Mouse (Mus musculus) embryonic stem cell, embryonic (primary cell): Measurements from ENCODE around the gene Gm9844.

Experiments used
- CTCF ChIA-PET, 4 experiments: fragments of 300-600 bp in 2 of 4; fragments of 350-600 bp in 2 of 4; sonication (Branson Sonifier 250); formaldehyde crosslinking; loops; one replicate each; lab custom pipeline; 2022; ENCODE audit warnings: inconsistent platforms in 2 of 4; lab: Charles Lee
- POLR2A ChIA-PET, 4 experiments: fragments of 300-600 bp in 2 of 4; fragments of 350-600 bp in 2 of 4; sonication (Branson Sonifier 250); formaldehyde crosslinking; loops; one replicate each; lab custom pipeline; 2022; ENCODE audit warnings: antibody characterized with exemption in 4 of 4, inconsistent platforms in 1 of 4; lab: Charles Lee

Gene Gm9844

DNA sequence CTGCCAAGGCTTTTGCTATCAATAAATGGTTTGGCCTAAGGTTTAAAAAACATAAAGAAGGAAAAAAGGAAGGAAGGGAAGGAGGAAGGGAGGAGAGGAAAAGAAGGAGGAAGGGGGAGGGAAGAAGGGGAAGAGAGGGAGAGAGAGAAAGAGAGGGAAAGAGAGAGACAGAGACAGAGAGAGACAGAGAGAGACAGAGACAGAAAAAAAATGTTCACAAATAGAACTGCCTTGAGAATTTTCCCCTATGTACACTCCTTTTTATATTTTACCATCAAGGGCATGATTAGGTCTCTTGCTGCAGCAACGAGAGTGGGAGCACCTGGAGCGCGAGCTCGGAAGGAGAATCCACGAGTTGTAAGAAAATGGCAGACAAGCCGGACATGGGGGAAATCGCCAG is at the start of gene Gm9844:
Gene Gm9844, plus strand, starts transcription at position 301 of the 400 bp plus-strand sequence.
- ChIA-PET CTCF (no interaction called here), POLR2A (no interaction called here)

DNA sequence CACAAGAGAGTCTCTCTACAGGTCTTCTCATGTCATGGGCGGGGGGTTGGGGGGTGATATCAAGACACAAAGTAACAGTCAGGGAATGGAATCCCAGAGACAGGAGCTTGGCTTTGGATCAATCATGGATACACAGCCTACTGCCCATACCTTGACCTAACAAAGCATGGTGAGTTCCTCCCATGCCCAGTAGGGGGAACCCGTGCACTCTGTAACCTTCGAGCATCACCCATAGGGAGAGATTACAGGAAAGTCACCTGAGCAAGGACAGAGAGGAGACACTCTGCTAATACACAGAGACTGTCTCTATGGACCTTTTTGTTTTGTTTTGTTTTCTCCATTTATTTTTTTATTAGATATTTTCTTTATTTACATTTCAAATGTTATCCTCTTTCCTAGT is 44.5 kb upstream of the Gm9844 start:
- POLR2A ChIA-PET, result interaction anchor here (0.5 to 2.7 kb wide), 31 partner anchors 8 to 1984 kb away, joined by 3 to 17 read pairs (median 4); partner anchors contain the start of genes Rps19 (in 2 of the 4) and Rabac1 (in 1 of the 4)
- CTCF ChIA-PET, result interaction anchor here (0.5 to 4.2 kb wide), 57 partner anchors 8 to 1959 kb away, joined by 3 to 30 read pairs (median 4); partner anchors contain the start of genes Rabac1 (in 3 of the 4), BC049730 (in 1 of the 4) and Rps19 (in 1 of the 4)

DNA sequence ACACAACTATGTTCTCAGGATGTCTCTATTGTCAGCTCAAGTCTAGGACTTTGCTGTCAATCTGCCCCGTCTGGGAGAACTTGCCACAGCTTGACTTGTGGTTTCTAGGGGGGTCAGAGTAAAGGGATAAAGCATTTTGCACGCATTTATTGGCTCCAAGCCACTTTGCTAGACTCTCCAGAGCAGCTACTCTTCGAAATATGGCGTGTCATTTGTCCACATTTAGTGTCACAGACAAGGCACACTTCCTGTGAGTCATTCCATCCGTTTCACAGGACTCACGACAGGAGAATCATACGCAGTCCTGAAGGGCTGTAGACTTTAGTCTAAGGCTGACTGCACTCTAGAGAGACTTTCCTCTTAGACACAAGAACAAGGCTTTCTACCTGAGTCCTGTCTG is 37.6 kb upstream of the Gm9844 start:
- ChIA-PET POLR2A (interaction anchor here in 1 of 4 experiments (1.6 kb wide), 1 partner anchor 66 kb away, joined by 3 read pairs; no protein-coding TSS in a partner anchor), CTCF (no interaction called here)

DNA sequence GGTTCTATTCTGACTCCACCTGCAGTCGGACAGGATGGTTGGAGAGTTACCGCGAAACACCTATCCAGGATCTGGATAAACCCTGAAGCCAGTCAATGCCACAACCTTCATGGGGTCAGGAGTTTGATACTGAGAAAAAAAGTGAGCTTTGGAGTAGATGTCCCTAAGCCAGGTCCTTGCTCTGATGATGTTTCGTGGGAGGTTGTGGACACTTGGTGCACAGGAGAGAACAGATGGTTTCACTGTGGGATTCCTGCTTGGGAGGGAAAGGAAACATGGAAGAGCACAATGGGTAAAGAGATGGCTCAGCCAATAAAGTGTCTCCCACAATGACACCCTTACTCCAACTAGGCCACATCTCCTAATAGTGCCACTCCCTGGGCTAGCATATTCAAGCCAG is 34.8 kb upstream of the Gm9844 start:
- POLR2A ChIA-PET, result interaction anchor here in 1 of 4 experiments (0.6 kb wide), 1 partner anchor 13 kb away, joined by 3 read pairs; no protein-coding TSS in a partner anchor
- CTCF ChIA-PET, result interaction anchor here in 1 of 4 experiments (1.5 kb wide), 1 partner anchor 10 kb away, joined by 4 read pairs; no protein-coding TSS in a partner anchor

DNA sequence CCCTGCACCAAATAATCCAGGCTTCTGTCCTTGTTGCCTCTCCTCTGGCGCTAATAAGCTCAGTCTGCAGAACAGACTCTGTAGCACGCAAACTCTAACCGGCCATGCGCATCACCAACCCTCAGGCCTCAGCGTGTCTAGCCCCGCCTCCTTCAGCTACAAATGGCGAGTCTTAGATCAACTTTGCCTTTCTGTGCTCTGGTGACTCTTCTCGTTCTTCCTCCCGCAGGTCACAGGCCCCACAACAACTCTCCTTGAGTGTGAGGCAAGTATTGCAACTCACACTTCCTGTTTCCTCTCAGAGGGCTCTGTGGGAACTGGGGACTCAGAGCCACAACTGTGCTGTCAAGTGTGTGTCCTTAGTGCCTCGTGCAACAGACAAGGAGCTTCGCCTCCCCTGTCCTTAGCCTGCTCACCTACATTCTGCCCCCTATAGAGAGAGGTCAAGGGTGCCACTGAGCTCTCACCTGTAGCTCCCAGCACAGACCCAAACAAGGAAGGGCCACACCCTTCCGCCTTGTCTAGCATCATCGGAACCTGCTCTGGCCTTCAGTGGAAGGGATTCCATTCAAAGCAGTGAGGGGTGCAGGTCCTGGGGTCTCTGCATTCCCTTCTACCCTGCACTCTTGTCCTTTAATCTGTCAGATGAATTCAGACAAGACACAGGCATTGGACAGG is 23.1 kb upstream of the Gm9844 start:
- CTCF ChIA-PET, result interaction anchor here in 1 of 4 experiments (0.7 kb wide), 1 partner anchor 738 kb away, joined by 3 read pairs; no protein-coding TSS in a partner anchor
- POLR2A ChIA-PET, result interaction anchor here in 3 of 4 experiments (0.5 to 2.5 kb wide), 5 partner anchors 14 to 738 kb away, joined by 3 to 24 read pairs (median 8); partner anchors contain the start of genes Dmrtc2 (in 1 of the 3) and Lypd4 (in 1 of the 3)

DNA sequence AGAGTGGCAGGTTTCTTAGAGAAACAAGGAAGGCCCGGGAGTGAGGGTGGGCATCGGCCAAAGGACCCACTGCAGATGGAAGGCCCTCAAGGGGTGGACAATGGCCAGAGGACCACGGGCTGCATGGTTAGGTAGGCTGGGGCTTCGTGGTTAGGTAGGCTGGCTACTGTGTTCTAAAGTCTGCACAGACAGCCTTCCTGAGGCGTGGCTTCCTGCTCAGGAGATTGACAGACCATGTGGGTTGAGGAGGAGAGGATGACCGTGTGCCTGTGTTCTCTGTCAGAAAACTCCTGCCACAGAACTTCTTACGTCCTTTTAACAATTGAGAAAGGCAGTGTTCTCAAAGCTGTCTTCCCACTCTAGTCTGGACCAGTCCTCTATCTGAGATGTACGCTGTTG is 22.6 kb upstream of the Gm9844 start:
- ChIA-PET CTCF (no interaction called here), POLR2A (interaction anchor here in 3 of 4 experiments (0.5 to 2.5 kb wide), 9 partner anchors 14 to 738 kb away, joined by 3 to 24 read pairs (median 3); partner anchors contain the start of genes Dmrtc2 (in 1 of the 3) and Lypd4 (in 1 of the 3))

DNA sequence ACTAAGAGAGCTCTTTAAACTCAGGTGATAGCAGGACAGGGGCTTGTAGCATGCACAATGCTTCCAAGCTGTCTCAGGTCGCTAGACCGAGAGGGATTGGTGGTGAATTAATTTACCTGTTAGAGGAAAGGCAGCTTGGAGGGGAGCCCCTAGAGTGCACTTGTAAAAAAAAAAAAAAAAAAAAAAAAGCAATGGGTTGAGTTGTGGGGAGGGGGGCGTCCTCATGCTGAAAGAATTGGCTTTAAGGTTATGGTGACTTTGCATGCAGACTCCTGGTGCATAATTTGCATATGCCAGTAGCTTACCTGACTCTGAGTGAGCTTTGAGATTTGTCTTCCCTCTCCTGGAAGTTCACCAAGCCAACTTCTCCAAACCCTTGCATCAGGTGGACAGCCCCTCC is 21.7 kb upstream of the Gm9844 start:
- ChIA-PET CTCF (interaction anchor here in 2 of 4 experiments (0.6 to 1.2 kb wide), 7 partner anchors 12 to 239 kb away, joined by 3 to 6 read pairs (median 4); partner anchors contain the start of gene Rabac1 (in 1 of the 2)), POLR2A (interaction anchor here in 3 of 4 experiments (0.6 to 2.5 kb wide), 66 partner anchors 10 to 1041 kb away, joined by 3 to 24 read pairs (median 4); partner anchors contain the start of genes Dmrtc2 (in 3 of the 3), Lypd4 (in 3 of the 3), Rabac1 (in 2 of the 3) and Rps19 (in 2 of the 3))

DNA sequence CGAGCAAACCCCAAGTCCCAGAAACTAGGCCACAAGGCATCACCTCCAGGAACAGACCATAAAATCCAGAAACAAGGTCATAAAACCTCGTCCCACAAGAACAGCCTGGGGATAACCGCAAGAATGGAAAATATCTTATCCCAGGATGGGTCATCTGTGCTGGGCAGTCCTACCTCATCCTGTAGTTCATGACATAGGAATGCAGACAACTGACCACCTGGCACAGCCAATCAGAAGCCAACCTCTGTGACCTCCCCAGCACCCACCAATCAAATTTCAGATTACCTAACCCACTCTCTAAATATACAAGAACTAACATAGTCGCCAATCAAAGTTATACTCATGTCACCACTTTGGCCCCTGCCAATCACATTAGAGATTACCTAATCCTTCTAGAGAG is 21.0 kb upstream of the Gm9844 start:
- CTCF ChIA-PET, result interaction anchor here in 2 of 4 experiments (0.7 to 1.2 kb wide), 4 partner anchors 13 to 179 kb away, joined by 3 to 4 read pairs (median 4); partner anchors contain the start of gene Rabac1 (in 1 of the 2)
- POLR2A ChIA-PET, result interaction anchor here in 3 of 4 experiments (0.6 to 2.5 kb wide), 45 partner anchors 9 to 1040 kb away, joined by 3 to 24 read pairs (median 4); partner anchors contain the start of genes Dmrtc2 (in 3 of the 3), Lypd4 (in 3 of the 3), Rabac1 (in 1 of the 3) and Rps19 (in 1 of the 3)

DNA sequence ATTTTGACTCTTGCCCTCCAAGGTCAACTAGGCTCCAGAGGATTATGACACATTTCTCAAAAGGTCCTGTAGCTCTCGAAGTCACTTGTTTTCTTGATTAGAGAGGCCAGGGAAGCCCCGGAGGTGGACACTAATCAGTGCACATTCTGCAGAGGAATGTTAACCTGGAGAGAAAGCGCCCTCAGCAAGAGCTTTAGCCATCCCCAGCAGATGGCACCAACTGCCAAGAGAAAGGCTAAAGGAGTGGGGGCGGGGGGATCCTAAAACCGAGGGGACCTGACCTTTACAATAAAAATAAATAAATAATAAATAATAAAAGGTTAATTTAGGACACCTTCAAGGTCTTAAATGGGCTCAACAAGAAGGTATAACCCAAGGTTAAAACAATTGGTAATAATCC is 17.9 kb upstream of the Gm9844 start:
- ChIA-PET POLR2A (interaction anchor here in 2 of 4 experiments (0.6 to 2.2 kb wide), 4 partner anchors 38 to 418 kb away, joined by 3 to 11 read pairs (median 3); no protein-coding TSS in a partner anchor), CTCF (interaction anchor here in 3 of 4 experiments (0.6 to 2.0 kb wide), 5 partner anchors 40 to 572 kb away, joined by 3 to 7 read pairs (median 3); partner anchors contain the start of gene Rps19 (in 1 of the 3))

DNA sequence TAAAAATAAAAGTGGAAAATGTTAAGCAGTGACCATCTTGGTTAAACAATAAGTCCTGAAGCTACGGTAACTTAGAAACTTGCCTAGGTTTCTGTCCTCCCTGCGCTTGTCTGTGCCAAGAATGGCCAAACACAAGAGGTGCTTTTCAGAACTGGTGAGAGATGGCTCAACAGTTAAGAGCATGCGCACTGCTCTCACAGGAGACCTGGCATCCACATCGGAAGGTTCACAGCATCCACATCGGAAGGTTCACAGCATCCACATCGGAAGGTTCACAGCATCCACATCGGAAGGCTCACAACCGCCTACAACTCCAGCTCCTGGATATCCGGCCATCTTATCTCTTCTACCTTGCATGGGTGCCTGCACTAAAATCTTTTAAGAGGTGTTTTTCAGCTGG is 16.8 kb upstream of the Gm9844 start:
- POLR2A ChIA-PET, result interaction anchor here in 3 of 4 experiments (0.6 to 3.9 kb wide), 10 partner anchors 9 to 128 kb away, joined by 3 to 56 read pairs (median 6); partner anchors contain the start of genes Rps19 (in 2 of the 3) and Rabac1 (in 1 of the 3)
- CTCF ChIA-PET, result interaction anchor here in 3 of 4 experiments (0.5 to 2.4 kb wide), 11 partner anchors 9 to 249 kb away, joined by 3 to 14 read pairs (median 4); partner anchors contain the start of gene Rabac1 (in 1 of the 3)

DNA sequence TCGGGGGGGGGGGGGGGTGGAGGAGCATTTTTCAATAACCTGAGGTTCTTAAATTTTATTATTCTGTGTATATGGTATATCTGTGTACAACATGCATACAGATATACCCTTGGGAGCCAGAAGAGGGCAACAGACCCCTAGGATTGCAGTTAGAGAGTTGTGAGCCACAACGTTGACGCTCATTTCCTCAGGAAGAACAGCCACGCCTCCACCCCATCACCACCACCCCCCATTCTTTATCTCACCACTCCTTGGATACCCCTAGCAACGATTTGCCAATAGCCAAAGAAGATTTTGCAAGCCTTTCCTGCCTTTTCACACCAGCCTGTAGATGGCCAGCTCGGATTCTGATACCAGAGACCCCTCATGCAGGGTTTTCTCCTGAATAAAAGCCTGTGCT is 16.3 kb upstream of the Gm9844 start:
- CTCF ChIA-PET, result interaction anchor here (0.5 to 2.4 kb wide), 20 partner anchors 8 to 248 kb away, joined by 3 to 14 read pairs (median 4); partner anchors contain the start of genes Rabac1 (in 2 of the 4), Lypd4 (in 1 of the 4) and Rps19 (in 1 of the 4)
- POLR2A ChIA-PET, result interaction anchor here in 3 of 4 experiments (0.6 to 3.9 kb wide), 15 partner anchors 8 to 127 kb away, joined by 3 to 56 read pairs (median 5); partner anchors contain the start of genes Rabac1 (in 2 of the 3), Rps19 (in 2 of the 3), Dmrtc2 (in 1 of the 3) and Lypd4 (in 1 of the 3)

DNA sequence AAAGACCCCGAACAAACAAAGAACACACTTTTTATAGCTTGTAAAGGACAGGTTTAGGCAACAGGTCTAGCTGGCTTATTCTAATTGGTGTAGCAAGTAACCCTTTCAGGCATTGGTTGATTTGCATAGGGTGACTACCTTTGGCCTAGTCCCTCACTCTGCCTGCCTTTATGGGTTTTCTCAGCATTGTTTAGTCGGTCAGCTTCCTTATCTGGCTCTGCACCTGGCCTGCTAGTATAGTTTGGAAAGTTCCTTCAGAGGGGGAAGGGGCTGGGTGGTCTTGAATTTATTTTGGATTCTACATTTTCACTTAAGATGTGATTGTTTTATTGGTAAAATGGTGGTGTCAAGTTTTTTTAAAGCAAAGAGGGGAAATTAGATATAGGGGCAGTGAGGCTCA is 15.4 kb upstream of the Gm9844 start:
- ChIA-PET POLR2A (interaction anchor here (0.5 to 3.9 kb wide), 14 partner anchors 10 to 552 kb away, joined by 3 to 56 read pairs (median 6); partner anchors contain the start of genes Rps19 (in 2 of the 4), Dmrtc2 (in 1 of the 4), Lypd4 (in 1 of the 4) and Rabac1 (in 1 of the 4)), CTCF (interaction anchor here in 3 of 4 experiments (0.6 to 2.4 kb wide), 12 partner anchors 29 to 248 kb away, joined by 3 to 14 read pairs (median 4); partner anchors contain the start of genes Rabac1 (in 2 of the 3) and Rps19 (in 1 of the 3))

DNA sequence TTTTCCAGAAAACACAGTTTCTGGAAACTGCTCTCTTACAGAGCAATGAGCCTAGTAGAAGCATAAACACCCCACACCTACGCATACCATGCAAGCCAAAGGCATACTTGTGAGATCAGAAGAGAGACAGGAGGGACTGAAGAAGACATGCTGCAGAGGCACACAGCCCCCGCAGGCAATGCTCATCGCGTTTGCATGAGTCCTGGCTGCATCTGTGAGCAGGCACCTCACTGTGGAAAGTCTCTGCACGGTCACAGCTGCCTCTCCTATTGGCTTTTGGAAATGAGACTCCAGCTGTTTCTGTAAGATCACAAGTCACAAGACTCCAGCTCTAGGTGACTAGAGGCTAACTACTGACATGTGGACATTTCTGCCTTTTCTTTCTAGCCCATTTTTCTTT is 11.9 kb upstream of the Gm9844 start:
- ChIA-PET CTCF (interaction anchor here in 3 of 4 experiments (0.7 to 1.3 kb wide), 3 partner anchors 34 to 244 kb away, joined by 4 to 7 read pairs (median 4); partner anchors contain the start of gene Rps19 (in 1 of the 3)), POLR2A (interaction anchor here in 3 of 4 experiments (0.5 to 6.1 kb wide), 49 partner anchors 9 to 448 kb away, joined by 3 to 238 read pairs (median 7); partner anchors contain the start of genes Rps19 (in 3 of the 3), Dmrtc2 (in 2 of the 3), Lypd4 (in 2 of the 3) and Rabac1 (in 2 of the 3))

DNA sequence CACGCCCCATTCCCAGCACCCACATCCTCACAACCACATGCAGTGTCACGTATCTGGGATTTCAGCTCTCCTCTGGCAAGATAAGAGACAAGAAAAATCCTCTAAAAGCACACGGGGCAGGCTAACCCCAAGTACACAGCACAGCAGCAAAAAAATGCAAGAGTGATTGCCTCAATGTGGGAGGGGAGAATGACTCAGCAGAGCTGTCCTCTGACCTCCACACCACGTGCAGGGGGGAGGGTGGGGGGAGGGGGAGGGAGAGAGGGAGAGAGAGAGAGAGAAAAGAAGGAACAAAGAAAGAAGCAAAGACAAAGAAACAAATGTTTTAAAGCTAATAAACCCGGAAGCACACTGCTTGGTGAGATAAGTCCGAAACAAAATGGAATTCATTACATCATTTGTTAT is 11.1 kb upstream of the Gm9844 start:
- ChIA-PET POLR2A (interaction anchor here in 3 of 4 experiments (0.6 to 6.1 kb wide), 68 partner anchors 8 to 447 kb away, joined by 3 to 238 read pairs (median 5); partner anchors contain the start of genes Rabac1 (in 3 of the 3), Rps19 (in 3 of the 3), Dmrtc2 (in 2 of the 3) and Lypd4 (in 2 of the 3)), CTCF (interaction anchor here in 3 of 4 experiments (0.7 to 1.3 kb wide), 6 partner anchors 33 to 329 kb away, joined by 3 to 13 read pairs (median 4); partner anchors contain the start of genes Pou2f2 (in 1 of the 3) and Rps19 (in 1 of the 3))

DNA sequence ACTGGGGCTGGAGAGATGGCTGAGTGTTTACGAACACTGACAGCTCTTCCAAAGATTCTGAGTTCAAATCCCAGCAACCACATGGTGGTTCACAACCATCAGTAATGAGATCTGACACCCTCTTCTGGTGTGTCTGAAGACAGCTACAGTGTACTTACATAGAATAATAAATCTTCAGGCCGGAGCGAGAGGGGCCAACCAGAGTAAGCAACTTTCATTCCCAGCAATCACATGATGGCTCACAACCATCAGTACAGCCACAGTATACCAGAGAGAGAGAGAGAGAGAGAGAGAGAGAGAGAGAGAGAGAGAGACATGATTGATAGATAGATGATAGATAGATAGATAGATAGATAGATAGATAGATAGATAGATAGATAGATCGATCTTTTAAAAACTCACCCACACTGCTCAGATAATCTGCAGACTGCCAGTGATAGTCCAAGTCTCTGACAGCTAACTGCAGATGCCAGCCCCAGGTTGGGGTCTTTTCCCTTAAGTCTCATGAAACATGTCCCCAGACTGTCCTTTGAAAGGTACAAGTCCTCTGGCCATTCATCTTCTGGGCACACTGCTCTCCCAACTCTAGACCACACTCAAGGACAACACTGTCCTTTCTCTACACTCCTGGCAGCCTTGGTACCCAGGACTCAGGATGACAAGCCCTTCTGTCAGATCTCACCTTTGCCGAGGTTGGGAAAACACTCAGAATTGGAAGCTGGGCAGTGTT is 10.3 kb upstream of the Gm9844 start:
- ChIA-PET CTCF (interaction anchor here in 2 of 4 experiments (0.8 to 1.3 kb wide), 3 partner anchors 53 to 328 kb away, joined by 3 to 13 read pairs (median 5); partner anchors contain the start of gene Pou2f2 (in 1 of the 2)), POLR2A (interaction anchor here in 3 of 4 experiments (0.5 to 6.1 kb wide), 64 partner anchors 9 to 446 kb away, joined by 3 to 238 read pairs (median 5); partner anchors contain the start of genes Rabac1 (in 3 of the 3), Dmrtc2 (in 2 of the 3), Lypd4 (in 2 of the 3) and Rps19 (in 2 of the 3))
